Comparison of ENCODE assay signal across 32 mouse cellular contexts in genomic region chr5:14947482-14948198, GRCm38 (mm10). TPM values are rescaled to one million over a fixed set of nuclear protein-coding genes. Genes with fewer than 3 reads are reported as not detected.
DNase-seq lines count a peak whose midpoint lies in the region; ATAC-seq and TF ChIP-seq lines count a peak whose summit lies in the region.
"Not testable (repeated sequence)": the region's sequence is repeated elsewhere in the genome, so short reads cannot be mapped to it uniquely, and the experiment has no call there.
"Had no signal": no experiment of that assay in that cellular context is flagged by ENCODE, and none has a peak within 500 bp of the region (broad histone marks: within the 10 kb centered on the region; RNA-seq: fewer than 3 reads in every experiment).

No protein-coding gene starts in this region.

- not testable (repeated sequence) for H3K4me1 ChIP-seq in lung, embryonic 14.5 days (ENCODE audit: insufficient read depth)

- H3K9ac ChIP-seq in lung, embryonic 14.5 days: not testable (repeated sequence)

- not testable (repeated sequence) for TF ChIP-seq CTCF in lung, embryonic 14.5 days (IDR thresholded peaks at IDR 0.05; ENCODE audit: low read depth)

- DNase-seq in 3T3-L1 (ENCODE audit: low read depth, low spot score) (peak; percentile 43), adipocyte (ENCODE audit: low spot score) (peak; percentile 37)
- peak; percentile 14 to 38 for DNase-seq in cerebellum, postnatal 10 days
- DNase-seq in heart, postnatal 4 days: peak; percentile 22
- peak; percentile 58 for DNase-seq in kidney, adult 9 months
- peak; percentile 33 for DNase-seq in layer of hippocampus, adult 11-12 months (ENCODE audit: low spot score)
- DNase-seq in lung, embryonic 14.5 days: peak; percentile 33
- DNase-seq in right cerebral cortex, postnatal 10 days (ENCODE audit: low spot score in 2 of 2): peak; percentile 27 to 30

- not testable (repeated sequence) for H3K4me2 ChIP-seq in lung, embryonic 14.5 days

- ATAC-seq in lung, embryonic 14.5 days (ENCODE audit: insufficient read depth): not testable (repeated sequence)

- H3K27ac ChIP-seq in lung, embryonic 14.5 days (ENCODE audit: low read depth): not testable (repeated sequence)

- WGBS in lung, embryonic 14.5 days: 49% methylated on average over 4 of the region's 4 CpGs

- H3K36me3 ChIP-seq in lung, embryonic 14.5 days (ENCODE audit: insufficient read depth): not testable (repeated sequence)

- not testable (repeated sequence) for H3K27me3 ChIP-seq in lung, embryonic 14.5 days (ENCODE audit: insufficient read depth, low read length)

- not testable (repeated sequence) for H3K4me3 ChIP-seq in lung, embryonic 14.5 days (ENCODE audit: low read depth, low read length)

- H3K9me3 ChIP-seq in lung, embryonic 14.5 days (ENCODE audit: low read depth, low read length): not testable (repeated sequence)

RNA-seq across cellular contexts. Expression of gene Speer4e, which starts 9.4 kb away (rescaled TPM):
- not detected for total RNA-seq in heart, postnatal 4 days (2021)
- not detected in 2 replicates for polyA plus RNA-seq in lung, embryonic 14.5 days (2014; fragmentation: Nextera tagmentation; extraction: Ambion mirVana)
- total RNA-seq: adrenal gland, adult 8-10 months; gastrocnemius, postnatal 10 days; heart, postnatal 25 days; layer of hippocampus, adult 8-10 months; layer of hippocampus, postnatal 36 days; left cerebral cortex, postnatal 10 days; megakaryocyte, adult 5-6 weeks; MEL had no signal
- polyA plus RNA-seq: activated CD4-positive, CD25-positive, alpha-beta regulatory T cell, adult 4 months; embryonic facial prominence, embryonic 11.5 days; forebrain, embryonic 13.5 days; gonadal fat pad, adult 2 months; heart, embryonic 15.5 days; hindbrain, embryonic 12.5 days; intestine, embryonic 16.5 days; kidney, embryonic 16.5 days; limb, embryonic 11.5 days; liver, embryonic 14.5 days; lung, adult 2 months; midbrain, embryonic 11.5 days; midbrain, embryonic 16.5 days; myocyte; neural tube, embryonic 12.5 days; stomach, embryonic 15.5 days had no signal

RNA-seq across cellular contexts. Expression of gene Gm10354, which starts 31.1 kb away (rescaled TPM):
- not detected for total RNA-seq in heart, postnatal 4 days (2021)
- not detected in 2 replicates for polyA plus RNA-seq in lung, embryonic 14.5 days (2014; fragmentation: Nextera tagmentation; extraction: Ambion mirVana)
- total RNA-seq: adrenal gland, adult 8-10 months; gastrocnemius, postnatal 10 days; heart, postnatal 25 days; layer of hippocampus, adult 8-10 months; layer of hippocampus, postnatal 36 days; left cerebral cortex, postnatal 10 days; megakaryocyte, adult 5-6 weeks; MEL had no signal
- polyA plus RNA-seq: activated CD4-positive, CD25-positive, alpha-beta regulatory T cell, adult 4 months; embryonic facial prominence, embryonic 11.5 days; forebrain, embryonic 13.5 days; gonadal fat pad, adult 2 months; heart, embryonic 15.5 days; hindbrain, embryonic 12.5 days; intestine, embryonic 16.5 days; kidney, embryonic 16.5 days; limb, embryonic 11.5 days; liver, embryonic 14.5 days; lung, adult 2 months; midbrain, embryonic 11.5 days; midbrain, embryonic 16.5 days; myocyte; neural tube, embryonic 12.5 days; stomach, embryonic 15.5 days had no signal

RNA-seq across cellular contexts. Expression of gene Gm9758, which starts 32.9 kb away (rescaled TPM):
- total RNA-seq in heart, postnatal 4 days (2021): not detected
- polyA plus RNA-seq in lung, embryonic 14.5 days (2014; fragmentation: Nextera tagmentation; extraction: Ambion mirVana): not detected in 2 replicates
- total RNA-seq: adrenal gland, adult 8-10 months; gastrocnemius, postnatal 10 days; heart, postnatal 25 days; layer of hippocampus, adult 8-10 months; layer of hippocampus, postnatal 36 days; left cerebral cortex, postnatal 10 days; megakaryocyte, adult 5-6 weeks; MEL had no signal
- polyA plus RNA-seq: activated CD4-positive, CD25-positive, alpha-beta regulatory T cell, adult 4 months; embryonic facial prominence, embryonic 11.5 days; forebrain, embryonic 13.5 days; gonadal fat pad, adult 2 months; heart, embryonic 15.5 days; hindbrain, embryonic 12.5 days; intestine, embryonic 16.5 days; kidney, embryonic 16.5 days; limb, embryonic 11.5 days; liver, embryonic 14.5 days; lung, adult 2 months; midbrain, embryonic 11.5 days; midbrain, embryonic 16.5 days; myocyte; neural tube, embryonic 12.5 days; stomach, embryonic 15.5 days had no signal
